Mouse (Mus musculus) C2C12 (cell line): ENCODE results near the gene Robo1. TPM values are rescaled to one million over a fixed set of nuclear protein-coding genes. Genes with fewer than 3 reads are reported as not detected.

Experiments used
- H3K27me3 ChIP-seq: one replicate; pipeline ENCODE4 v1.6.1; 2011; ENCODE audit not compliant: control insufficient read depth, insufficient read depth, insufficient read length
- H3K36me3 ChIP-seq: one replicate; pipeline ENCODE4 v1.6.1; 2011; ENCODE audit not compliant: control insufficient read depth, insufficient read depth
- H3K4me3 ChIP-seq: one replicate; pipeline ENCODE4 v1.5.1; 2011; ENCODE audit warnings: mild to moderate bottlenecking, control low read depth; ENCODE audit not compliant: poor library complexity, insufficient read depth, severe bottlenecking
- H3K79me2 ChIP-seq: one replicate; pipeline ENCODE4 v1.6.1; 2011; ENCODE audit not compliant: control insufficient read depth, insufficient read depth
- H3K79me3 ChIP-seq: one replicate; pipeline ENCODE4 v1.6.1; 2011; ENCODE audit warnings: low read depth, control low read depth
- H3ac ChIP-seq: one replicate; pipeline ENCODE3; 2011; ENCODE audit warnings: low read depth; ENCODE audit not compliant: control insufficient read depth, insufficient read length
- CEBPB ChIP-seq: IDR thresholded peaks from one replicate; pipeline ENCODE4 v1.6.1; 2011; ENCODE audit warnings: low read depth, mild to moderate bottlenecking, control low read depth, moderate library complexity
- CTCF ChIP-seq: IDR thresholded peaks from one replicate; pipeline ENCODE4 v1.5.1; 2011; ENCODE audit not compliant: control insufficient read depth, insufficient read depth, insufficient read length
- FOSL1 ChIP-seq: IDR thresholded peaks from one replicate; pipeline ENCODE4 v1.8.0; 2011; ENCODE audit warnings: mild to moderate bottlenecking, low read length; ENCODE audit not compliant: poor library complexity, insufficient read depth, severe bottlenecking
- MAX ChIP-seq: IDR thresholded peaks from one replicate; pipeline ENCODE4 v1.6.1; 2011; ENCODE audit warnings: mild to moderate bottlenecking, control low read depth
- MYOD1 ChIP-seq: IDR thresholded peaks from one replicate; pipeline ENCODE4 v1.6.1; 2011; ENCODE audit warnings: low read depth; ENCODE audit not compliant: control insufficient read depth, insufficient read length
- MYOG ChIP-seq: IDR thresholded peaks from one replicate; pipeline ENCODE4 v1.6.1; 2011; ENCODE audit not compliant: control insufficient read depth, insufficient read length; ENCODE audit errors: extremely low read depth
- USF1 ChIP-seq: IDR thresholded peaks from one replicate; pipeline ENCODE4 v1.6.1; 2011; ENCODE audit warnings: low read depth, mild to moderate bottlenecking, control low read depth, moderate library complexity
- polyA plus RNA-seq: library from polyadenylated mRNA; unstranded; fragments of >200 nt; fragmentation: generic; extraction: Trizol; gene quantifications from one replicate; pipeline ENCODE4 v1.2.1, GENCODE M21; 2012; ENCODE audit warnings: missing spikeins

Gene Robo1
- polyA plus RNA-seq, 1 experiment = 6.5 TPM

DNA sequence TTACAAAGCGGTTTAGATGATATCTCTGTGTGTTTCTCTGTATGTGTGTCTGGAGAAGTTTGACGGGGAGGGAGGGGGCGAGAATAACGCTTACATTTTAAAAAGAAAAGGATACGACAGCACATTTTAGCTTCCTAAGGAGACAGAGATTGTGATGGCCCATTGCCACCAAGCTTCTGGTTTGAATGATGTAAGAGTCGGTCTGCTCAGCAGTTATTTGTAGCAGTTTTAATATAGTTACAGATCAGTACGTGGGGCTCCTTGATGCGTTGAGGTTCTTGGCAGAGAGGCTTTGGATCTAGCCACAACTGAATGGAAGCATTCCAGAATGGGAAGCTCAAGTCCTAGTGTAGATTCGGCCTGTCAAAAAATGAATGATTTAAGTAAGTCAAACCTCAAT lies 546.0 kb downstream of the Robo1 start:
- H3K4me3 ChIP-seq = no peak overlapping the region
- no peaks in the 10 kb centered on the region for H3K36me3 ChIP-seq
- H3K79me2 ChIP-seq = no peaks in the 10 kb centered on the region
- TF ChIP-seq MYOD1 (no peak), MYOG (no peak), FOSL1 (no peak), CEBPB (no peak), CTCF (no peak), MAX (no peak), USF1 (no peak)
- no peaks in the 10 kb centered on the region for H3K27me3 ChIP-seq
- H3K79me3 ChIP-seq = no peaks in the 10 kb centered on the region
- H3ac ChIP-seq = no peak overlapping the region

DNA sequence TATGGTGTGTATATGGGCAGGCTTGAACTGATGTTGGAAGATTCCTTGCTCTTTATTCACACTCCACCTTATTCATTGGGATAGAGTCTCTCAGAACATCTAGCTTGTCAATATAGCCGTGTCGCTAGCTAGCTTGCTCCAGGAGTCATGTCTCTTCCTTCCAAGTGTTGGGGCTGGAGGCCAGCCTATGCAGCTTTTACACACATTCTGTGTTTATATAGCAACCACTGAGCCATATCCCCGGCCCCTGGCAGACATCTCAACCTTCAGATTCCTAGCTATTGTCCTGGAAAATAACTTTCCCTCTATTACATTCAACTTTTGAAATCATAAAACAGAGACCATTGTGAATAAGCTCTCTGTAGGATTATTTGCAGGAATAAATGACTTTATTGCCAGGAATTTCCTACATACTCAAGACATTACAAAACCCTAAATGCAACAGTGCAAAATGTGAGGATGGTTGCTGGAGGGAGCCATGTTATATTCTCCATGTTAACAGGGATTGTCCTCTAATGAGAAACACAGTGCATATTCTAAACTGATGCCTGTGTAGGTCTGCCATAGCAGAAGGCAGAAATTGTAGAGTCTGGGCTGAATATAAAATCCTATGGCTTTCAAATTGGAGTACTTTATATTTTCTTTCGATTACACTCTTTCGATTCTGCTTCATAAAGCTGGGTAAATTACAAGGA lies 546.9 kb downstream of the Robo1 start:
- H3K79me3 ChIP-seq = no peaks in the 10 kb centered on the region
- no peak overlapping the region for H3K4me3 ChIP-seq
- H3K36me3 ChIP-seq = no peaks in the 10 kb centered on the region
- H3K27me3 ChIP-seq = no peaks in the 10 kb centered on the region
- TF ChIP-seq MAX (no peak), MYOD1 (no peak), USF1 (no peak), FOSL1 (no peak), CEBPB (no peak), MYOG (no peak), CTCF (no peak)
- no peaks in the 10 kb centered on the region for H3K79me2 ChIP-seq
- H3ac ChIP-seq = no peak overlapping the region

DNA sequence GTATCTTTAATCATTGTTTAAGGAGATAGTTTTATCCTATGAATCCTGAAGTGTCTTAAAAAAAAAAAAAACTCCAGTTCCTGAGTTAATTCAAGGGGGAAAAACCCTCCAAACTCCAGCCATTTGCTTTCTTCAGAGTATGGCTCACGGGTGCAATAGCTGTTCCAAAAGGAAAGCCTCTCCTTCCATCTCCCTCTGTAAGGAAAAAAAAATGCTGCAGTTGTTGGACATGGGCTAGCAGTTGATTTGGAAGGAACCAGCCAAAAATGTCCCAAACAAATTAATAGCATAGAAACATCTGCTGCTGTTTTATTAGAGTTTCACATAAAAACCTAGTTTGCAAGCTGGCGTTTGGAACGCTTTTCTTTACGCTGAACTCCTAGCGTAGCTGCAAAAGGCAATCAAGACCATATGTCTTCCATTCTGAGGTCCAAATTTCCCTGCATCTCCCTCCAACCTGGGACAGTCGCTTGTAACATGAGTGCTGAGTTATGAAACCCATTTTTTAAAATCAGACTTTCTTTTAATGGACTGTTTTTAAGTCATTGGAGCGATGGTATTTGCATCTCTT lies 553.7 kb downstream of the Robo1 start:
- no peak overlapping the region for H3ac ChIP-seq
- TF ChIP-seq USF1 = no peak
- no peak for TF ChIP-seq MAX
- TF ChIP-seq CTCF = no peak
- no peak for TF ChIP-seq MYOD1
- TF ChIP-seq MYOG = no peak
- no peak for TF ChIP-seq FOSL1
- no peak for TF ChIP-seq CEBPB
- no peaks in the 10 kb centered on the region for H3K79me3 ChIP-seq
- no peaks in the 10 kb centered on the region for H3K27me3 ChIP-seq
- no peak overlapping the region for H3K4me3 ChIP-seq
- no peaks in the 10 kb centered on the region for H3K79me2 ChIP-seq
- H3K36me3 ChIP-seq = no peaks in the 10 kb centered on the region

DNA sequence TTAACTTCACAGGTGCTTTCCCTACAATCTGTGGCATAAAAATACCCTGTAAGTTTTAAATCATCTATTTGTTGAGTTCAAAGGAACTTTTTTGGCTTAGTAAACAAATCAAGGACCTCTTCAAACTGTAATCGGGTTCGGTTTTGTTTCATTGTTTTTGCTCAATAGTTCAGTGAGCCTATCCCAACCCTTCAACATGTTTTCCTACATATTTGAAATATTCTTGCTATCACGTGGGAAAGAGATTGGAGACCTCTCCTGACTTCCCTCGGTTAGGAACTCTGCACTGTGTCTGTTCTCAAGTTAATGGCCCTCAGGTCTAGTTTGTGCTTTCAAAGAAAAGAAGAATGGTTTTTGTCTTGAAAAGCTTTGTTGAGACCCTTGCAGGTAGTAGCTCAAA lies 557.9 kb downstream of the Robo1 start:
- H3K79me3 ChIP-seq = no peaks in the 10 kb centered on the region
- no peaks in the 10 kb centered on the region for H3K27me3 ChIP-seq
- no peak overlapping the region for H3ac ChIP-seq
- no peak overlapping the region for H3K4me3 ChIP-seq
- TF ChIP-seq CTCF (no peak), MAX (no peak), MYOG (no peak), USF1 (no peak), FOSL1 (no peak), CEBPB (no peak), MYOD1 (no peak)
- no peaks in the 10 kb centered on the region for H3K36me3 ChIP-seq
- no peaks in the 10 kb centered on the region for H3K79me2 ChIP-seq

DNA sequence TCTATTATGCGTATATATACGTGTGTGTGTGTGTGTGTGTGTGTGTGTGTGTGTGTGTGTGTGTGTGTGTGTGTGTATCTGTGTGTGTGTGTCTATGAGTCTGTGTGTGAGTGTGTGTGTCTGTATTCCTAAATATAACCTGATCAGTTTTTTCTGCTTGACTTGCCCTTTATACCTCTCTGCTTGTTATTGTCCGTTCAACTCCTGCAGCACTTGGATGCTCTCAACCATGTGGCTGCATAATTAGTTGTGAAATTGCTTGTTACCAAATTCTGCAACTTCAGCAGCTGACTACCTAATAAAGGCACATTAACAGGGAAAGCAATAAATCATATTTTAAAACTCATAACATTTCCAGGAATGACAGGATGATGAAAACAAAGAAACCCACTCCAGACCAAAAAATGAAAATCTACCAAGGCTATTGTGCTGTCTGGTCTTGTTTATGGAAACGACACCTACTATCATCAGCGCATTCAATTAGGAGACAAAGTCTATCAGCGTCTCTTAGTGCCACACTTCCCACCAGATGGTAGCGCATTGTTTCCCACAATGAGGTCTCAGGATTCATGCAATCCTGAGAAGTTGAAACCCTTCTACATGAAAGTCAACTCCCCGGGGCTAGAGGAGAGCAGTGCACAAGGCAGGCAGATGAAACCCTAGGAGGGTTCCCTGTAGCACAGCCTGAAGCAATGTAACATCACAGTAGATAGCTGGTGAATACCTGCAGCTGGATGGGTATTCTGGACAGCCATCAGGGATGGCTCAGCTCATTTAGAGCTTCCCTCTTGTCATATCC lies 567.0 kb downstream of the Robo1 start:
- no peak overlapping the region for H3K4me3 ChIP-seq
- H3K36me3 ChIP-seq = no peaks in the 10 kb centered on the region
- TF ChIP-seq MYOG = no peak
- no peak for TF ChIP-seq MAX
- TF ChIP-seq CTCF = no peak
- TF ChIP-seq CEBPB = no peak
- no peak for TF ChIP-seq MYOD1
- no peak for TF ChIP-seq FOSL1
- no peak for TF ChIP-seq USF1
- no peak overlapping the region for H3ac ChIP-seq
- no peaks in the 10 kb centered on the region for H3K79me2 ChIP-seq
- no peaks in the 10 kb centered on the region for H3K27me3 ChIP-seq
- no peaks in the 10 kb centered on the region for H3K79me3 ChIP-seq
